Mouse (Mus musculus) myocyte (in vitro differentiated cells): ENCODE measurements around the gene Ranbp9.

Experiments
- CEBPB ChIP-seq: IDR thresholded peaks from 2 replicates; pipeline ENCODE4 v1.6.1; 2011; ENCODE audit warnings: mild to moderate bottlenecking, moderate library complexity; ENCODE audit not compliant: poor library complexity, insufficient read depth, severe bottlenecking
- MAX ChIP-seq: IDR thresholded peaks from one replicate; pipeline ENCODE4 v1.6.1; 2011; ENCODE audit warnings: low read depth, mild to moderate bottlenecking, control low read depth
- POLR2A ChIP-seq: IDR thresholded peaks from one replicate; pipeline ENCODE4 v1.6.1; 2011; ENCODE audit warnings: low read depth, mild to moderate bottlenecking, control low read depth, moderate library complexity; ENCODE audit not compliant: insufficient read length
- POLR2AphosphoS2 ChIP-seq: IDR thresholded peaks from one replicate; pipeline ENCODE4 v1.6.1; 2011; ENCODE audit warnings: low read depth, control low read depth; ENCODE audit not compliant: insufficient read length
- TCF3 ChIP-seq: IDR thresholded peaks from one replicate; pipeline ENCODE4 v1.6.1; 2011; ENCODE audit warnings: low read depth, control low read depth; ENCODE audit not compliant: insufficient read length

- TF ChIP-seq MAX: no peak
- no peak for TF ChIP-seq POLR2A
- no peak for TF ChIP-seq CEBPB
- TF ChIP-seq POLR2AphosphoS2: no peak
- no peak for TF ChIP-seq TCF3
Measured at GRCm38 (mm10) chr13:43495645-43496044, 14.6 kb upstream of the Ranbp9 start.
